Mouse (Mus musculus) natural killer cell, adult 2 months (primary cell): ENCODE data around the gene Shkbp1.

Experiments
- DNase-seq, 2 experiments: peaks; one replicate each; pipeline ENCODE4 v3.0.0; 2022; ENCODE audit warnings: low spot score in 2 of 2

Shkbp1 gene

GRCm38 (mm10) chr7:27366082-27366844, 10.4 kb upstream of the Shkbp1 start:
- no peak for DNase-seq

DNA sequence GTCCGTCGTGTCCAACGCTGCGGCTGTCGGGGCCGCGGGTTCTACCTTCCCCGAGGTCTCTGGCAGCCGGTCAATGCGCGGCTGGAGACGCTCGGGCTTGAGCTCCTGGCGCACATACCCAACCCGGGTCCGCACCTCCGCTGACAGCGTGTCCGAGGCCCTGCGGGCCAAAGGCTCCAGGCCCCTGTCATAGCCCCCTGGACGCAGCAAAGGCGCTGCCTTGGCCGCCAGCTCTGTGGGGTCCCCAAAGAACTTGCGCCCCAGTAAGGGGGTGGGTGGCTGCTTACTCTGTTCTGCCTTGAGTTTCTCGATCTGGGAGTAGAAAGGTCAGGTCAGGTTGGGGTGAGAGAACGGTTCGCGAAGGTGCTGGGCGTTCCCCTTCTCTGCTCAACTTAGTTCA, 8.6 kb upstream of the Shkbp1 start:
- DNase-seq: no peak

GRCm38 (mm10) chr7:27361283-27361946, 5.6 kb upstream of the Shkbp1 start:
- peak; percentile 98 to 99 for DNase-seq

GRCm38 (mm10) chr7:27360749-27361148, 4.9 kb upstream of the Shkbp1 start:
- no peak for DNase-seq

GRCm38 (mm10) chr7:27359706-27360358, 4.0 kb upstream of the Shkbp1 start:
- no peak for DNase-seq

DNA sequence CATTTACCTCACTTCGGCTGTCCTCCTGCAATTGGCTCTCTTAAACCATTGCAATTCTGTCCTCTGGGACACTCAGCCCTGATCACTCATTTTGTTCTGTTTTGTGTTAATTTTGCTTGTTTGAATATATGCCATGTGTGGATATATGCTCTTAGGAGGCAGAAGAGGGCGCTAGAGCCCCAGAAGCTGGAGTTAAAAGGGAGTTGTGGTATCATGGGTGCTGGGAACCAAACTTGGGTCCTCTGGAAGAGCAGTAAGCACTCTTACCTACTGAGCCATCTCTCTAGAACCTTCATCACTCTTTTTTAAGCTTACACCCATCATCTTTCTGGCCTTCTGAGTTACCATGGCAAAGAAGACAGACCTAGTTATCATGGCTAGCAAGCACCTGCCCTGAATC, 3.3 kb upstream of the Shkbp1 start:
- DNase-seq: no peak

- no peak for DNase-seq
Measured at GRCm38 (mm10) chr7:27357595-27357978, 1.8 kb upstream of the Shkbp1 start.

DNA sequence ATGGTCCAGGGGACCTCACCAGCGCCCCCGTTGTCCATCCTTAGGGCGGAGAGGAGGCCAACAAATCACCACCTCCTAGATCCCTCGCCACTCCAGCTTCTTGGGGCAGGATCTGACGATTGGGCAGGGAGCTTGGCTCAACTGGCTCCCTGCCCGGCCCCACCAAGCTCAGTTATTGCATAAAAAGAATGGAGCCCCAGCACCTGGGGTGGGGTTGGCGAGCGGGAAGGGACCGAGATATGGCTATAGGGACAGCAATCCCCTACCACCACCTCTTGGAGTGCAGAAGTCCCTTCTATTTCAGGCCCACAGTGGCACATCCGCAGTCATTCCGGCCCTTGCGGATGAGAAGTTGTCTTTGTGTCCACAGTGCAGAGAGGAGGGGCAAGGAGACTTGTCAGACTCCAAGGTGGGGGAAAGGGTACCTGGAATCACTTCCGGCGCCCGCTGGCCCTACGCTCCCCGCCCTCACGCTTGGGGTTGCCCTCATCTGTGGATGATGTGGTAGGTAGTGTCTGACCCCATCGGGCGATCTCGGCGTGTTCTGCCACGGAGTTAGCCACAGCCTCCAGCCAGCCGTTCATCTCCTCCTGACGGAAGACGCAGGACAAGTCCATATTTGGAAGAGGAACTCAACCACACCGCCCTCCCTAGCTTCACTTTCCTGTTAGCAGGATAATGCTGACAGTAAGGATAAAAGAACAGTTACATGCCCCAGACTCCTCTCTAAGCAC, 1.2 kb upstream of the Shkbp1 start, which contains the start of gene Gm20479:
TSS of gene Gm20479 (minus strand) at position 559 of the 734 bp plus-strand sequence.
- DNase-seq: no peak

DNA sequence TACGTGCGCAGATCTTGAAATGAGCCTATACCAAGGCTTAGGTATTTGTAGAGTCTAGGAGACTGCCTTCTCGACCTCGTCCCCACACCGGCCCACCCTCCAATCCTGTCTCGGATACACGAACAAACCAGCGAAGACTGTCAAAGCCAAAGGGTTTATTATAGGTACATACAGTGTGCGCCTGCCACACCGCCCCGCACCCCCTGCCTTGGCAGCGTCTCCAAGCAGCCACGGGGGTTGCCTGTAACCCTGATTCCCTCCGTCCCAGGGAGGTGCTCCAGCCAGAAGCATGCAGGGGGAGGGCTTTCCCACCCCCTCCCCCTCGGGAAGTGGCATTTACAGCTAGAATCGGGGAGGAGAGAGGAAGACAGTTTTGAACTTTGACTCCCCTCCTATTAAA, 429 bp upstream of the Shkbp1 start:
- peak in 1 of 2 experiments; percentile 29 for DNase-seq

GRCm38 (mm10) chr7:27355261-27355660, 558 bp downstream of the Shkbp1 start:
- no peak for DNase-seq

- no peak for DNase-seq
Measured at GRCm38 (mm10) chr7:27354783-27355182, 1.0 kb downstream of the Shkbp1 start.

- DNase-seq: no peak
Measured at GRCm38 (mm10) chr7:27354144-27354543, 1.7 kb downstream of the Shkbp1 start.

GRCm38 (mm10) chr7:27345444-27345843, 10.4 kb downstream of the Shkbp1 start:
- DNase-seq: no peak

DNA sequence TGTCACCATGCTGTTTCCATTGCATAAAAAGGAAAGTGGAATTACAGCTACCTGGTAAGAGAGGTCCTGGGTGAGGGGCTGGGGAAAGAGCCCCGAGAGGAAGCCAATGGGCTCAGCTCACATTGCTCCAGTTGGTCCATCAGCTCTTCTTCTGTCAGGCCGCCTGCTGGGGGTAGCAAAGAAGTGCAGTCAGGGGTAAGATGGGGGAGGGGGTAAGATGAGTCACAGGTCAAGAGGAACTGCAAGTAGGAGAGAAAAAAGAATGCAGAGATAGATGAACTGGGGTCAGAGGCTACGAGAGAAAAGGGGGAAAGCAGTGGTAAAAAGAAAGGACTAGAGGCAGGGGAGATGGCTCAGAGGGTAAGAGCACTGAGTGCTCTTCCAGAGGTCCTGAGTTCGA, 13.2 kb downstream of the Shkbp1 start:
- peak in 1 of 2 experiments; percentile 45 for DNase-seq

GRCm38 (mm10) chr7:27339519-27339918, 16.3 kb downstream of the Shkbp1 start:
- DNase-seq: no peak

GRCm38 (mm10) chr7:27339114-27339513, 16.7 kb downstream of the Shkbp1 start:
- no peak for DNase-seq

DNA sequence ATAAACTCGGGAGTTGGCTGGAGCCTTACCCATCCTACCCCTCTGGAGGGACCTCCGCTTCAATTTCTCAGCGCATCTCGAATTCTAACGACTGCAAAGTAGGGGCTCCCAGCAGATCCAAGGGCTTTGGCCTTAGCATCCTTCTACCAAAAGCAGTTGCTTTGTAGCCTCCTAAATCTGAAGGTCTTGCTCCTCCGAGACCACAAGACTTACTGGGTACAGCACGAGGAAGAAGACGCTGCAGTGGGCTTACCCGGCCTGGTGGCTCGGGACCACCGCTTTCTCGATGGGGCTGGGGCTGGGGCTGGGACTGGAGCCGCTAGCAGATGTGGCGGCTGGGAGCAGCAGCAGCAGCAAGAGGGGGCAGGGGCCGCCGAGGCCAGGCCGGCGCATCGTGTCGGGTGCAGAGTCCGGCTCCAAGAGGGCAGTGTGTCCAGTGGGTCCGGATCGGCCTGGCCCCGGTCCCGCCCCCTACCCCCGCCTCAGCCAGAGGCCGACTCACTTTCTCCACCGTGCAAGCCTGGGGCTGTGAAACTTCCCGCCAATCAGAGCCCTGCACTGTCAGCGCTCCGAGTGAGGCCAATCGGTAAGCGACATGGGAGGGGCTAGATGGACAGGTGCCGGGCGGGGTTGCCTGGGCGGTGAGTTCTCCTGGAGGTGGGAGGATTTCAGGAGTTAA, 18.5 kb downstream of the Shkbp1 start, which contains the start of gene Ltbp4:
TSS of gene Ltbp4 (minus strand) at position 518 of the 679 bp plus-strand sequence.
- DNase-seq: no peak

DNA sequence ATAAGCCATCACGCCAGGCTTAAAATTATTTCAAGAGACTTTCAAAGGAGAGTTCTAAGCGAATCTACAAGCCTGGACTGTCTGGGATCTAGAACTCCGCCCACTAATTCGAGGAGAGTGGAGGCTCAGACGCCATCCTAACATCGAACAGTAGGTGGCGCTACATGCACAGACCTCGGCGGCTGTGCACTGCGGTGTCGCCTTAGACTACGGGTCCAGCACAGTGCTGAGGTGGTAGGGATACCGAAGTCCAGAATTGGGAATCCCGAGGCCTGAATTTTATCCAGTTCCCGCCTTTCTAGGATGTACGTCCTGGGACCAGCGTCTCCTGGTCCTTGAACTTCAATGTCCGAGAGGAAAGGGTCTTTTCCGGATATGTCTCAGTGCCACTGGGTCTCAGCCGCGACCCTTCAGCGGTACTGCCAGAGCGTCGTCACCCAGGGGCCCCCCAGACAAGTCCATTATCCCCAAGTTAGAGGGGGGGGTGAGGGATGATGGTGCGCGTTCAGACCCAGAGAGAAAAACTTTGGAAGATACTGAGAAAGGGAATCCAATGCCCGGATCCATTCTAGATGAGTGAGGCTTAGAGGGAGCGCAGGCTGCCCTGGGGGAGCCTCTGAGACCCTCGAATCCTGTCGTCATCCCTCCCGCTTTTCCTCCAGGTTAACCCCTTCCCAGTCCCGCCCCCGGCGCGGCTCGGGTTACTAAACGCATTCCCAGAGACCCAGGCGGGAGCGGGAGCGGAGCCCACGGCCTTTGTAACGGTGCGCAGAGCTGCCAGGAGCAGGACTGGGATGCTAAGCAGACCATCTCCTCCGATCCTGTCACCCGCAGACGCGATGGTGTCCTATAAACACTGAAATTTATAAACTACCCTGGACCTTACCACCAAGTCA, 19.6 kb downstream of the Shkbp1 start:
- DNase-seq: peak; percentile 78 to 84

DNA sequence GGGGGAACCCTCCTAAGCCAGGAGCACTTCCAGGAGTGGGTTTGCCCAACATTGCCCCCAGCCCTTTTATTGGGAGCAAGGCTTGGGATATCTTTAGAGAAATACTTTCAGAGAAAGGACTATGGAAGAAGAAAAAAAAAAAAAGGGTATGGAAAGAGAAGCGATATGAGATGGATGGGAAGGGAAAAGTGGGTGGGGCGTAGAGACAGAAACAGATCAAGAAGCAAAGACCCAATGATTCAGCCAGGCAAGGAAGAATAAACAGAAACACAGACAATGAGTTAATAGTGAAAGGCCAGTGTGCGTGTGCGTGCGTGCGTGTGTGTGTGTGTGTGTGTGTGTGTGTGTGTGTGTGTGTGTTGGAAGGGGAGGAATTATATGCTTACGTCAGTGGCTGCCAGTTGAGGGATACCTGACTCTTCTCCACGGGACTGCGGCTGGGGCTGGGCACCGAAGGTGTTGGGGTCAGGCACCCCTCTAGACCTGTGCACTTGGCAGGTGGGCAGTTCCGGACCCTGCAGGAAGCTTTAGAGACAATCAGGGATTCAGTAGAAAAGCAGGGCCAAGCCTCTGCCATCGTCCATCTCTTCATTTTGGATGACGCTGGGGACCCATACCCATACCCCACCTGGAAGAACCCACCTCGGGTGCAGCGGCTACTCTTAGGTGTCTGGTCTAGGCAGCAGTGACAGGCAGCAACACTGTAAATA, 20.7 kb downstream of the Shkbp1 start:
- no peak for DNase-seq
